Mouse (Mus musculus) heart, adult 2 months (tissue): ENCODE results near the gene Gal3st1. TPM values are rescaled to one million over a fixed set of nuclear protein-coding genes. Genes with fewer than 3 reads are reported as not detected.

Source experiments
- DNase-seq, 2 experiments: peaks; one replicate each; pipeline ENCODE4 v3.0.0; 2021
- H3K27ac ChIP-seq: fragments of 200-600 bp; 2 replicates; pipeline ENCODE4 v1.8.1; 2022
- H3K27me3 ChIP-seq: fragments of 200-500 bp; 2 replicates; pipeline ENCODE4 v1.6.1; 2012; ENCODE audit warnings: mild to moderate bottlenecking, low read length, inconsistent platforms, mixed read lengths; ENCODE audit not compliant: control insufficient read depth, insufficient read depth
- H3K36me3 ChIP-seq: fragments of 200-500 bp; 2 replicates; pipeline ENCODE4 v1.6.1; 2012; ENCODE audit warnings: low read length, inconsistent platforms; ENCODE audit not compliant: control insufficient read depth, insufficient read depth
- H3K4me1 ChIP-seq: fragments of 200-500 bp; 2 replicates; pipeline ENCODE4 v1.6.1; 2011; ENCODE audit warnings: low read length; ENCODE audit not compliant: control insufficient read depth, insufficient read depth
- H3K4me3 ChIP-seq: fragments of 200-600 bp; 2 replicates; pipeline ENCODE4 v1.8.1; 2022
- H3K79me2 ChIP-seq: fragments of 200-500 bp; replicated peaks from 2 replicates; pipeline ENCODE4 v1.6.1; 2012; ENCODE audit warnings: mild to moderate bottlenecking, inconsistent platforms, low read length, moderate library complexity, mixed read lengths; ENCODE audit not compliant: control insufficient read depth, insufficient read depth
- H3K9ac ChIP-seq: fragments of 200-500 bp; 2 replicates; pipeline ENCODE4 v1.6.1; 2012; ENCODE audit warnings: low read depth, mild to moderate bottlenecking, control low read depth, inconsistent platforms, low read length, mixed read lengths
- CTCF ChIP-seq: fragments of 200-600 bp; IDR thresholded peaks from 2 replicates; pipeline ENCODE4 v1.8.1; 2022; ENCODE audit warnings: antibody characterized with exemption, mild to moderate bottlenecking, moderate library complexity
- EP300 ChIP-seq: fragments of 200-500 bp; IDR thresholded peaks from 2 replicates; pipeline ENCODE4 v1.6.1; 2011; ENCODE audit warnings: low read depth, low read length, control low read depth; ENCODE audit not compliant: insufficient read depth
- POLR2A ChIP-seq: fragments of 200-500 bp; IDR thresholded peaks from 2 replicates; pipeline ENCODE4 v1.6.1; 2011; ENCODE audit warnings: mild to moderate bottlenecking, low read depth, low read length, control low read depth; ENCODE audit not compliant: insufficient read depth
- whole genome bisulfite sequencing: fragments of 180-500 bp; shearing (Covaris S2); methylation state at CpG from one replicate; pipeline ENCODE4 v1.1.7; 2018; 5-methylcytosine and 5-hydroxymethylcytosine counted together
- intact Hi-C: fragments of 180-260 bp; cut with DNase I; formaldehyde crosslinking; loops from one replicate; pipeline ENCODE4 v1.15.1; 2025
- polyA plus RNA-seq: library from polyadenylated mRNA; depleted of rRNA; stranded (reverse); fragments of >200 nt; gene quantifications from 2 replicates; pipeline ENCODE4 v1.2.3, GENCODE M21; 2012; rRNA removed
- total RNA-seq, 2 experiments: library from RNA; stranded (reverse); gene quantifications; 2 replicates each; pipeline ENCODE4 v1.2.3; 2021

Gene Gal3st1
- total and polyA plus RNA-seq, 3 experiments: 0.18 to 1.1 (median 0.21) TPM

DNA sequence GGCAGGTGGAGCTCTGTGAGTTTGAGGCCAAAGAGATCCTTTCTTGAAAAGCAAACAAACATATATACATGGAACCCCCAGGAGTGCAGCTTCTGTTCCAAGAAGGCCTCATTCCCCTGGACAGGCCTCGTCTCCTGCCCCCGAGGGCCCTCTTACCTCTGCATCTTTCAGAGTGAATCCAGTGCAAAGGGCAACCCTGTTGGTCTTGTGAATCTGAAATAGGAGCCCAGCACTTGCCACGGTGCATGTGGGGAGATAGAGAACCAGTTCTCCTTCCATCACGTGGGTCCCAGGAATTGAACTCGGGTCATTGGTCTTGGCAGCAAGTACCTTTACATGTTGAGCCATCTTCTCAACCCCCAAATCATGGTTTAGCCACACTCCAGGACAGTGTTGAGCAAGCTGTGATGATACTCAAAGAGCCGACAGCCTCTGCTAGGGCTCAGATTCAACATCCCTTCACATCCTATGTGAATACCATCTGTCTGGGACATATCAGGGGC is 57.7 kb downstream of the Gal3st1 start:
- no peak overlapping the region for H3K4me3 ChIP-seq
- no peak overlapping the region for H3K27ac ChIP-seq
- no peaks in the 10 kb centered on the region for H3K4me1 ChIP-seq
- H3K27me3 ChIP-seq: no peaks in the 10 kb centered on the region
- no peak for DNase-seq
- WGBS: 76% methylated on average over 6 of the region's 6 CpGs
- no peaks in the 10 kb centered on the region for H3K36me3 ChIP-seq
- TF ChIP-seq POLR2A (no peak), CTCF (no peak), EP300 (no peak)
- H3K79me2 ChIP-seq: no peaks in the 10 kb centered on the region
- intact Hi-C loops: no loop called here
- H3K9ac ChIP-seq: no peak overlapping the region

- 88% methylated on average over 7 of the region's 7 CpGs for WGBS
- H3K4me3 ChIP-seq: no peak overlapping the region
Measured at GRCm38 (mm10) chr11:4043081-4043480, 59.6 kb downstream of the Gal3st1 start.

GRCm38 (mm10) chr11:4046526-4046925 is 63.1 kb downstream of the Gal3st1 start:
- Histone ChIP-seq H3K36me3 (no peaks in the 10 kb centered on the region), H3K9ac (no peak overlapping the region), H3K27me3 (no peaks in the 10 kb centered on the region), H3K4me1 (no peaks in the 10 kb centered on the region), H3K27ac (no peak overlapping the region), H3K4me3 (no peak overlapping the region), H3K79me2 (no peaks in the 10 kb centered on the region)
- TF ChIP-seq POLR2A (no peak), CTCF (no peak), EP300 (no peak)
- whole genome bisulfite sequencing: 68% methylated on average over 5 of the region's 5 CpGs
- DNase-seq: no peak
- intact Hi-C loops: no loop called here

More at GRCm38 (mm10) chr11:4043081-4043480, 59.6 kb downstream of the Gal3st1 start:
- Histone ChIP-seq H3K4me1 (no peaks in the 10 kb centered on the region), H3K9ac (no peak overlapping the region), H3K79me2 (no peaks in the 10 kb centered on the region), H3K36me3 (no peaks in the 10 kb centered on the region), H3K27me3 (no peaks in the 10 kb centered on the region), H3K27ac (no peak overlapping the region)
- intact Hi-C loops: no loop called here
- TF ChIP-seq EP300 (no peak), POLR2A (no peak), CTCF (no peak)
- no peak for DNase-seq

GRCm38 (mm10) chr11:4047766-4048165 is 64.3 kb downstream of the Gal3st1 start:
- 93% methylated on average over 2 of the region's 2 CpGs for WGBS

GRCm38 (mm10) chr11:4048438-4048837 is 65.0 kb downstream of the Gal3st1 start:
- H3K27me3 ChIP-seq: no peaks in the 10 kb centered on the region
- no peaks in the 10 kb centered on the region for H3K36me3 ChIP-seq
- WGBS: 89% methylated on average over 6 of the region's 6 CpGs
- no peaks in the 10 kb centered on the region for H3K4me1 ChIP-seq
- no peak for DNase-seq
- no peak overlapping the region for H3K9ac ChIP-seq
- no peaks in the 10 kb centered on the region for H3K79me2 ChIP-seq
- intact Hi-C loops: no loop called here
- H3K27ac ChIP-seq: no peak overlapping the region
- H3K4me3 ChIP-seq: no peak overlapping the region
- TF ChIP-seq CTCF: no peak
- TF ChIP-seq EP300: no peak
- TF ChIP-seq POLR2A: no peak

More at GRCm38 (mm10) chr11:4047766-4048165, 64.3 kb downstream of the Gal3st1 start:
- Histone ChIP-seq H3K27me3 (no peaks in the 10 kb centered on the region), H3K79me2 (no peaks in the 10 kb centered on the region), H3K4me3 (no peak overlapping the region), H3K9ac (no peak overlapping the region), H3K27ac (no peak overlapping the region), H3K4me1 (no peaks in the 10 kb centered on the region), H3K36me3 (no peaks in the 10 kb centered on the region)
- intact Hi-C loops: no loop called here
- TF ChIP-seq EP300 (no peak), POLR2A (no peak), CTCF (no peak)
- no peak for DNase-seq

Other genes with a start within 250 kb of the Gal3st1 start
- 10 to 100 TPM; 12.9 to 16.2 TPM for gene Osbp2, start 119.7 kb upstream of the Gal3st1 start, total RNA-seq
- 10.9 and 14.2 TPM in 2 replicates for gene Osbp2, start 119.7 kb upstream of the Gal3st1 start, polyA plus RNA-seq
- under 1 TPM; 0.57 to 0.81 TPM for gene 4921536K21Rik, start 88.5 kb upstream of the Gal3st1 start, total RNA-seq
- gene 4921536K21Rik, start 88.5 kb upstream of the Gal3st1 start, polyA plus RNA-seq: 0.57 and 0.76 TPM in 2 replicates
- 10 to 100 TPM; 32.6 to 47.8 TPM for gene Dusp18, start 88.4 kb upstream of the Gal3st1 start, total RNA-seq
- gene Dusp18, start 88.4 kb upstream of the Gal3st1 start, polyA plus RNA-seq: 29.1 and 52.6 TPM in 2 replicates
- gene Slc35e4, start 69.0 kb upstream of the Gal3st1 start, total RNA-seq: 1 to 10 TPM; 3.9 to 6.9 TPM
- 4.5 and 6.3 TPM in 2 replicates for gene Slc35e4, start 69.0 kb upstream of the Gal3st1 start, polyA plus RNA-seq
- 10 to 100 TPM; 41.3 to 42.9 TPM for gene Tcn2, start 51.5 kb upstream of the Gal3st1 start, total RNA-seq
- 69.4 and 90.6 TPM in 2 replicates for gene Tcn2, start 51.5 kb upstream of the Gal3st1 start, polyA plus RNA-seq
- gene Pes1, start 19.7 kb upstream of the Gal3st1 start, total RNA-seq: 10 to 100 TPM; 26.6 to 27.3 TPM
- gene Pes1, start 19.7 kb upstream of the Gal3st1 start, polyA plus RNA-seq: 19.4 and 26.5 TPM in 2 replicates
- gene 4930556J24Rik, start 6.9 kb upstream of the Gal3st1 start, total RNA-seq: not detected
- not detected in 2 replicates for gene 4930556J24Rik, start 6.9 kb upstream of the Gal3st1 start, polyA plus RNA-seq
- gene Sec14l4, start 47.8 kb downstream of the Gal3st1 start, total RNA-seq: under 1 TPM; 0.14 to 0.47 TPM
- gene Sec14l4, start 47.8 kb downstream of the Gal3st1 start, polyA plus RNA-seq: 0.32 and 0.57 TPM in 2 replicates
- not detected for gene Sec14l3, start 81.2 kb downstream of the Gal3st1 start, total RNA-seq
- gene Sec14l3, start 81.2 kb downstream of the Gal3st1 start, polyA plus RNA-seq: 15.0 TPM in 1 of 2 replicates, not detected in the other
- 100 to 1,000 TPM; 129 to 141 TPM for gene Mtfp1, start 111.8 kb downstream of the Gal3st1 start, total RNA-seq
- 158 and 167 TPM in 2 replicates for gene Mtfp1, start 111.8 kb downstream of the Gal3st1 start, polyA plus RNA-seq
- under 1 TPM; 0.52 to 0.89 TPM for gene Sec14l2, start 139.8 kb downstream of the Gal3st1 start, total RNA-seq
- 0.35 and 0.53 TPM in 2 replicates for gene Sec14l2, start 139.8 kb downstream of the Gal3st1 start, polyA plus RNA-seq
- 10 to 100 TPM; 12.9 to 13.4 TPM for gene Rnf215, start 151.6 kb downstream of the Gal3st1 start, total RNA-seq
- gene Rnf215, start 151.6 kb downstream of the Gal3st1 start, polyA plus RNA-seq: 16.1 and 17.7 TPM in 2 replicates
- gene Ccdc157, start 176.7 kb downstream of the Gal3st1 start, total RNA-seq: 1 to 10 TPM; 4.5 to 4.6 TPM
- gene Ccdc157, start 176.7 kb downstream of the Gal3st1 start, polyA plus RNA-seq: 6.7 and 9.9 TPM in 2 replicates
- 10 to 100 TPM; 37.2 to 38.7 TPM for gene Sf3a1, start 176.7 kb downstream of the Gal3st1 start, total RNA-seq
- 17.9 and 23.4 TPM in 2 replicates for gene Sf3a1, start 176.7 kb downstream of the Gal3st1 start, polyA plus RNA-seq
- 10 to 100 TPM; 10.1 to 10.7 TPM for gene Tbc1d10a, start 203.2 kb downstream of the Gal3st1 start, total RNA-seq
- gene Tbc1d10a, start 203.2 kb downstream of the Gal3st1 start, polyA plus RNA-seq: 17.3 and 22.3 TPM in 2 replicates
- 1 to 10 TPM; 4.0 to 5.9 TPM for gene Castor1, start 234.6 kb downstream of the Gal3st1 start, total RNA-seq
- gene Castor1, start 234.6 kb downstream of the Gal3st1 start, polyA plus RNA-seq: 10.7 and 13.5 TPM in 2 replicates